Mouse (Mus musculus): ENCODE results near the gene Cyb5rl.
A peak's percentile ranks its signal among the peaks of the same experiment; 100 is the strongest.

Gene Cyb5rl

GRCm38 (mm10) chr4:107066252-107067124, at the start of gene Cyb5rl, which contains the start of gene Mrpl37:
Cyb5rl (plus strand) TSS chr4:107066988.
Mrpl37 (minus strand) TSS chr4:107066868.
- peak; percentile 98 for DNase-seq

GRCm38 (mm10) chr4:107017257-107017656, 49.5 kb upstream of the Cyb5rl start:
- no peak for DNase-seq

- no peak for DNase-seq
Measured at GRCm38 (mm10) chr4:107018521-107018920, 48.3 kb upstream of the Cyb5rl start.

GRCm38 (mm10) chr4:107019027-107019426, 47.8 kb upstream of the Cyb5rl start:
- peak; percentile 74 for DNase-seq

- no peak for DNase-seq
Measured at GRCm38 (mm10) chr4:107020287-107021000, 46.3 kb upstream of the Cyb5rl start.

- DNase-seq = no peak
Measured at GRCm38 (mm10) chr4:107021464-107021863, 45.3 kb upstream of the Cyb5rl start.

GRCm38 (mm10) chr4:107024899-107025298, 41.9 kb upstream of the Cyb5rl start:
- no peak for DNase-seq

GRCm38 (mm10) chr4:107025369-107025768, 41.4 kb upstream of the Cyb5rl start:
- no peak for DNase-seq

GRCm38 (mm10) chr4:107026451-107026850, 40.3 kb upstream of the Cyb5rl start:
- no peak for DNase-seq

GRCm38 (mm10) chr4:107035689-107036088, 31.1 kb upstream of the Cyb5rl start:
- no peak for DNase-seq

- no peak for DNase-seq
Measured at GRCm38 (mm10) chr4:107036985-107037384, 29.8 kb upstream of the Cyb5rl start.

- DNase-seq = no peak
Measured at GRCm38 (mm10) chr4:107038303-107038702, 28.5 kb upstream of the Cyb5rl start.

- no peak for DNase-seq
Measured at GRCm38 (mm10) chr4:107039270-107039669, 27.5 kb upstream of the Cyb5rl start.

GRCm38 (mm10) chr4:107042304-107042703, 24.5 kb upstream of the Cyb5rl start:
- no peak for DNase-seq

- DNase-seq = peak; percentile 19
Measured at GRCm38 (mm10) chr4:107045188-107045587, 21.6 kb upstream of the Cyb5rl start.

GRCm38 (mm10) chr4:107047806-107048205, 19.0 kb upstream of the Cyb5rl start:
- DNase-seq = no peak

- DNase-seq = peak; percentile 94
Measured at GRCm38 (mm10) chr4:107048568-107049162, 18.1 kb upstream of the Cyb5rl start.

GRCm38 (mm10) chr4:107051889-107052288, 14.9 kb upstream of the Cyb5rl start:
- DNase-seq = no peak

- no peak for DNase-seq
Measured at GRCm38 (mm10) chr4:107052962-107053553, 13.7 kb upstream of the Cyb5rl start.

GRCm38 (mm10) chr4:107056088-107056487, 10.7 kb upstream of the Cyb5rl start:
- DNase-seq = no peak

- no peak for DNase-seq
Measured at GRCm38 (mm10) chr4:107058346-107058745, 8.4 kb upstream of the Cyb5rl start.

- no peak for DNase-seq
Measured at GRCm38 (mm10) chr4:107058781-107059180, 8.0 kb upstream of the Cyb5rl start.

- no peak for DNase-seq
Measured at GRCm38 (mm10) chr4:107061560-107061959, 5.2 kb upstream of the Cyb5rl start.

Measured in cerebellum, adult 9-10 months (tissue).